Mouse (Mus musculus) embryonic facial prominence, embryonic 14.5 days (tissue): ENCODE data around the gene Plekha6. TPM values are rescaled to one million over a fixed set of nuclear protein-coding genes. Genes with fewer than 3 reads are reported as not detected.

ENCODE experiments used
- ATAC-seq: fragments of 200-750 bp; cut with Nextera tagmentation; 2 replicates; pipeline ENCODE4 v1.8.0; 2017; ENCODE audit warnings: low read depth, moderate number of reproducible peaks, moderate TSS enrichment
- DNase-seq: peaks from one replicate; pipeline ENCODE4 v3.0.0-alpha.2; 2015; ENCODE audit warnings: low spot score
- H3K27ac ChIP-seq: fragments of 300-500 bp; sonication (generic); replicated peaks from 2 replicates; pipeline ENCODE4 v1.5.1; 2014; ENCODE audit warnings: low read depth, mild to moderate bottlenecking, low read length, moderate library complexity
- H3K27me3 ChIP-seq: fragments of 300-500 bp; sonication (generic); replicated peaks from 2 replicates; pipeline ENCODE4 v1.6.1; 2014; ENCODE audit warnings: low read length; ENCODE audit not compliant: control insufficient read depth, insufficient read depth
- H3K36me3 ChIP-seq: fragments of 300-500 bp; sonication (generic); 2 replicates; pipeline ENCODE4 v1.6.1; 2014; ENCODE audit warnings: low read length, mixed read lengths; ENCODE audit not compliant: control insufficient read depth, insufficient read depth
- H3K4me1 ChIP-seq: fragments of 300-500 bp; sonication (generic); 2 replicates; pipeline ENCODE4 v1.6.1; 2014; ENCODE audit warnings: antibody characterized with exemption, low read length; ENCODE audit not compliant: control insufficient read depth, insufficient read depth
- H3K4me2 ChIP-seq: fragments of 300-500 bp; sonication (generic); 2 replicates; pipeline ENCODE4 v1.6.1; 2014; ENCODE audit warnings: low read depth, mild to moderate bottlenecking, low read length, moderate library complexity, mixed read lengths
- H3K4me3 ChIP-seq: fragments of 300-500 bp; sonication (generic); 2 replicates; pipeline ENCODE4 v1.5.1; 2014; ENCODE audit warnings: low read depth, mild to moderate bottlenecking, low read length
- H3K9ac ChIP-seq: fragments of 300-500 bp; sonication (generic); 2 replicates; pipeline ENCODE4 v1.6.1; 2014; ENCODE audit warnings: low read depth, mild to moderate bottlenecking, low read length, moderate library complexity, mixed read lengths
- H3K9me3 ChIP-seq: fragments of 300-500 bp; sonication (generic); 2 replicates; pipeline ENCODE4 v1.6.1; 2016; ENCODE audit warnings: low read length; ENCODE audit not compliant: control insufficient read depth
- WGBS: fragments of 180-500 bp; shearing (Covaris S2); extraction: QIAGEN DNeasy Blood & Tissue Kit; methylation state at CpG from one replicate; pipeline ENCODE4 v1.1.7; 2014; 5-methylcytosine and 5-hydroxymethylcytosine counted together
- polyA plus RNA-seq: library from polyadenylated mRNA; unstranded; fragments of >200 nt; fragmentation: Nextera tagmentation; extraction: Ambion mirVana; gene quantifications from 2 replicates; pipeline ENCODE4 v1.2.1, GENCODE M21; 2014

Plekha6 gene
- polyA plus RNA-seq, 1 experiment from 2014 or later, result 6.3 TPM

DNA sequence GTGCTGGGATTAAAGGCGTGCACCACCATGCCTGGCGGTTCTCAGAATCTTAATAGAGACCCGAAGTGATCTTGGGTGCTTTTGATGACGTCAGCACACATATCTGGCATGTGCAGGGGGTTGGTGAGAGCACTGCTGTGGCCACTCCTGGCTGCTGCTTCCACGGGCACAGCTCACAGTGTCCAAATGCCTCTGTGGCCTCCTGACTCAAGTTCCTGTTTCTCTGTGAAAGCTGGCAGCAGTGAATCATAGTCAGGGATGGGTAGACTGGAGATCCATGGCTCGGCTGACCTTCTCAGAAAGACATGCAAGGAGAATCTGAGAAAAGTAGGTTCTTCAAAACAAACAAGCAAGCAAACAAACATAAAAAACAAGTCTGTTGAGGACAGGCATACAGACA is 151.8 kb downstream of the Plekha6 start:
- no peaks in the 10 kb centered on the region for H3K27me3 ChIP-seq
- no peak for DNase-seq

DNA sequence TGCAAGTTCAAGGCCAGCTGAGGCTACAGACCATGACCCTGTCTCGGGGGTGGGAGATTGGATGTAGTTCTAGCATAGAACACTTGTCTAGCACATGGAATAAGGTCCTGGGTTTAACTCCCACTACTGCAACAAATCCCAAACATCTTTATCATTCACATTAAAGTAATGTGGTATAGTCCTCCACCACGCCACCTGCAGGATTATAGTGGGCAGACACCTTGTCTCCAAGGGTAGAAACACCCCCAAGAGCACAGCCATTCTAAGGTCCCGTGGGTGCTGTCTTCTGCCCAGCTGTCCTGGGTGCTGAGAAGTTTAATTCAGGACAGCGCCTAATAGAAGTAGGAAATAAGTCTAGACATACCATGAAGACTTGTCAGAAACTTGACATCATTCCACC is 152.6 kb downstream of the Plekha6 start:
- 83% methylated on average over 4 of the region's 4 CpGs for WGBS
- H3K9ac ChIP-seq, result no peak overlapping the region

More for the DNA sequence above, 151.8 kb downstream of the Plekha6 start:
- Histone ChIP-seq H3K9me3 (0 out of 2 replicates have a peak, but pooled peaks cover 4% of the 10 kb centered on the region), H3K36me3 (no peaks in the 10 kb centered on the region), H3K4me1 (no peaks in the 10 kb centered on the region), H3K4me3 (no peak overlapping the region), H3K27ac (no peak overlapping the region), H3K4me2 (no peak overlapping the region), H3K9ac (no peak overlapping the region)
- ATAC-seq, result no peak
- WGBS, result 83% methylated on average over 6 of the region's 6 CpGs

DNA sequence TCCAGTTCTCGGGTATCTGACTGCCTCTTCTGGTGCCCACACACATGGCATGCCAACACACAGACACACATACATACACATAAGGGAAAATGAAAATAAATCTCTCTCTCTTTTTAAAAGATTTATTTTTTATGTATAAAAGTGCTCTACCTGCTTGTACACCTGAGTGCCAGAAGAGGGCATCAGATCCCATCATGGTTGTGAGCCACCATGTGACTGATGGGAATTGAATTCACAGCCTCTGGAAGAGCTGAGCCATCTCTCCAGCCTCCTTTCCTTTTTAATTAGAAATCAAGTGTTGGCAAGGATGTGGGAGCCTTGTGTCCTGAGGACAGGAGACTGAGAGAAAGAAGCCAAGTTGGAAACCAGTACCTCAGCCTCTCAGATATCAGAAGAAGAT is 153.1 kb downstream of the Plekha6 start:
- 71% methylated on average over 1 of the region's 1 CpGs for WGBS
- 0 out of 2 replicates have a peak, but pooled peaks cover 4% of the 10 kb centered on the region for H3K9me3 ChIP-seq
- H3K4me2 ChIP-seq, result no peak overlapping the region
- DNase-seq (no peak), ATAC-seq (no peak)
- no peak overlapping the region for H3K27ac ChIP-seq
- H3K4me3 ChIP-seq, result no peak overlapping the region
- H3K9ac ChIP-seq, result no peak overlapping the region
- no peaks in the 10 kb centered on the region for H3K36me3 ChIP-seq
- H3K4me1 ChIP-seq, result no peaks in the 10 kb centered on the region
- H3K27me3 ChIP-seq, result no peaks in the 10 kb centered on the region

More for the DNA sequence above, 152.6 kb downstream of the Plekha6 start:
- Histone ChIP-seq H3K27me3 (no peaks in the 10 kb centered on the region), H3K36me3 (no peaks in the 10 kb centered on the region), H3K4me3 (no peak overlapping the region), H3K9me3 (0 out of 2 replicates have a peak, but pooled peaks cover 4% of the 10 kb centered on the region), H3K27ac (no peak overlapping the region), H3K4me1 (no peaks in the 10 kb centered on the region), H3K4me2 (no peak overlapping the region)
- no peak for DNase-seq
- no peak for ATAC-seq

DNA sequence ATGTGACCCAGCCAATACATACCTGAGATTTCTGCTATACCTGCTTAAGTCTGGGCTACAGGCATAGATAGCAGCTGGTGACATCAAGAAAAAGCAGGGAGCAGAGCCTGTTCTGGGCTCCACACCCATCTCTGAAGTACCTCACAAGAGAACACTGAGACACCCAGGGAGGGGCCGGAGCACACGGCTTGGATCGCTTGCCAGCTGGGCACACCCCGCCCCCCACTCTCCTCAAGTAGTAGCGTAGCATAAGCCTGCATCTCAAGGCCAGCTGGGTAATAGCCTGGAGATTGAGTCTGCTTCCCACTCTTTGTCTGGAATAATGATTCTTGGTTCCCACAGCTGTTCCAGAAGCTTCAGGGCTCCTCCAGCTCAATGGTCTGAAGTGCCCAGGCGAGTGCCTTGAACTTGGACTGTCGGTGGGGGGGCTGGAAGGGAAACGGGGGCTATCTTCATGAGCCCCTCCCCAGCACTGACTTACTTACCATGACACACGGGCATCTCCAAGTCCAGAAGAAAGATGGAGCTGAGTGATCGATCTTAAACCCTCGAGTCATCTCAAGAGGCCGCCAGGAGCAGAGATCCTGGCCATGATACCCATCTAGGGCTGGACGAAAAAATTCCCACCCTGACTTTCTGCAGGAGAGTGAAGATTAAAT is 157.4 kb downstream of the Plekha6 start, which contains the start of gene Kiss1:
Gene Kiss1, plus strand, starts transcription at position 609 of the 659 bp plus-strand sequence.
- WGBS, result 84% methylated on average over 13 of the region's 13 CpGs
- Histone ChIP-seq H3K4me1 (no peaks in the 10 kb centered on the region), H3K27ac (no peak within 1 kb of the TSS), H3K9ac (no peak within 1 kb of the TSS), H3K4me3 (no peak within 1 kb of the TSS), H3K9me3 (0 out of 2 replicates have a peak, but pooled peaks cover 4% of the 10 kb centered on the region), H3K4me2 (no peak within 1 kb of the TSS), H3K27me3 (no peaks in the 10 kb centered on the region), H3K36me3 (no peaks in the 10 kb centered on the region)
- no peak for DNase-seq
- 0 out of 2 replicates have a peak, but pooled peaks have one; percentile 18 for ATAC-seq

DNA sequence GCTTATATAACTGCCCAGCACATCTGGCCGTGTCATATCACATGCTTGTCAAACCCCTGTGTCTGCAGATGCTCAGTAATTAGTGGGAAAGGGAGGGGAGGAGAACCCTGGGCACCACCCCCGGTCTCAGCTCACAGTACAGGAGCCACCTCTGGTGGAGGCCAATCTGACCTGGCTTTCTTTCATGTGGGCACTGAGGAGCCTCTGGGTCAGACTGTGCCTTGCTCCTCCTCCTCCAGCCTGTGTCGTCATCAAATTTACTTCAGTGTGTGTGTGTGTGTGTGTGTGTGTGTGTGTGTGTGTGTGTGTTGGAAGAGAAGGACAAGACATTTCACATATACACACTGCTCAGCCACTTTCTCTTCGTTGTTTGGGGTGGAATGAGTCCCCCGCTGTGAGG is 159.3 kb downstream of the Plekha6 start:
- no peaks in the 10 kb centered on the region for H3K4me1 ChIP-seq
- DNase-seq (peak; percentile 42), ATAC-seq (peak; percentile 22; the same call in 1 of the 2 replicates)
- no peak overlapping the region for H3K4me3 ChIP-seq
- H3K9me3 ChIP-seq, result no peaks in the 10 kb centered on the region
- no peak overlapping the region for H3K27ac ChIP-seq
- H3K4me2 ChIP-seq, result no peak overlapping the region
- no peak overlapping the region for H3K9ac ChIP-seq
- 31% methylated on average over 5 of the region's 5 CpGs for WGBS
- H3K36me3 ChIP-seq, result no peaks in the 10 kb centered on the region
- peaks cover 4% of the 10 kb centered on the region for H3K27me3 ChIP-seq

DNA sequence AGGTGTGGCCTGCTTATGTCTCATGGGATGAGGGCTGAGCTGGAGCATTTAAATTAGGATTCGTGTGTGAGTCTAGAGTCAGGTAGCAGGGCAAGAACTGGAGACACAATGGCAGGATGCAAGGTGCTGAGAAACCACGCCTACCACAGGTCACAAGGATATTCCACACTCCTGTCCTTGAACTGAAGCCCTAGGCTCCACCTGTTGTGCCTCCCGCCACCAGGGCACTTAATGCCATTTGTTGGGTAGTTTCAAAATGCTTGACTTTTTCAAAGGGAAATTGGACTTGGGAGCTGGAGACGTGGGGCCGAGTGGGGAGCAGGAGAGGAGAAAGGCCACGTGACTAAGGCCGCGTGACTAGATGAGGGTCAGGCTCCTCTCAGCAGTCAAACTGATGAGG is 161.9 kb downstream of the Plekha6 start:
- peaks cover 2% of the 10 kb centered on the region; the same call in 1 of the 2 replicates for H3K4me1 ChIP-seq
- no peak overlapping the region for H3K4me2 ChIP-seq
- H3K4me3 ChIP-seq, result no peak overlapping the region
- no peak for DNase-seq
- ATAC-seq, result no peak
- no peaks in the 10 kb centered on the region for H3K36me3 ChIP-seq
- no peak overlapping the region for H3K9ac ChIP-seq
- H3K9me3 ChIP-seq, result no peaks in the 10 kb centered on the region
- 81% methylated on average over 8 of the region's 8 CpGs for WGBS
- H3K27ac ChIP-seq, result no peak overlapping the region
- H3K27me3 ChIP-seq, result peaks cover 28% of the 10 kb centered on the region

DNA sequence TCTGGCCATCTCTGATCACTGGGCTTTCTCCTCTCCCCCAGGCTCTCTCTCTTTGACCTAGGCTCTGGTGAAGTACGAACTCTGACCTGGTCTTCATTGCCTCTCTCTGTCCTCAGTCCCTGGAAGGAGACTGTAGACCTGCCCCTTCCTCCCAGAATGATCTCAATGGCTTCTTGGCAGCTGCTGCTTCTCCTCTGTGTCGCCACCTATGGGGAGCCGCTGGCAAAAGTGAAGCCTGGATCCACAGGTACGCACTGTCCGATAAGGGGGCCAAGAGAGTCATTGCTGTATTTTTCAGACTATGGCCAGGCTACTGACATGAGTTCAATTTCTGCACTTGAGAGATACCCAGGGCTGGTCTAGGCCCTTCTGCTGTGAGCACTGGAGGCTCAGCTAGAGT is 163.1 kb downstream of the Plekha6 start:
- Histone ChIP-seq H3K36me3 (no peaks in the 10 kb centered on the region), H3K4me3 (no peak overlapping the region), H3K27me3 (peaks cover 31% of the 10 kb centered on the region), H3K27ac (no peak overlapping the region), H3K9ac (no peak overlapping the region), H3K9me3 (no peaks in the 10 kb centered on the region), H3K4me1 (peaks cover 2% of the 10 kb centered on the region; the same call in 1 of the 2 replicates), H3K4me2 (no peak overlapping the region)
- DNase-seq, result no peak
- no peak for ATAC-seq
- 47% methylated on average over 5 of the region's 5 CpGs for WGBS

DNA sequence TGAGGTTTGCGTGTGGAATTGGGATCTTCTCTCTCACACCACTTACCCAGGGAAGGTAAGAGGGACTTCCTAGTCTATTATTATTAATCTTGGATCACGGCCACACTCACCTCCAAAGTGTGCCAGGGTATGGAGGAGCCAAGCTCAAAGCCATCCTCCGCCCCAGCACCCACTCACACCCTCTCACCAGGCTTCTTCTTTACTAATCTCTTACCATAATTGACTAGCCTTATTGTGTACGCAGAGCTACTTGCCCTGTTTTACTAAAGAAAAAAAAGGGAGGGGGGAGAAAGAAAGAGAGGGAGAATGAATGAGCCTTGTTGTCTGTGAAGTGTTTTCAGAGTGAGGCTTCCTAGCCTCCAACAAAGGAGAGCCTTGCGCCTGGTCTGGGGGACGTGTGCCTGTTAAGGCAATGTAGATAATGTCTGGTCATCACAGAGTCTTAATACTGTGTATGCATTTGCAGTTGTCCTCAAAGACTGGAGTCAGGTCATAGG is 164.3 kb downstream of the Plekha6 start:
- DNase-seq (no peak), ATAC-seq (no peak)

More for the DNA sequence above, 164.3 kb downstream of the Plekha6 start:
- H3K4me3 ChIP-seq, result no peak overlapping the region
- no peaks in the 10 kb centered on the region for H3K36me3 ChIP-seq
- H3K9ac ChIP-seq, result no peak overlapping the region
- no peak overlapping the region for H3K27ac ChIP-seq
- WGBS, result 66% methylated on average over 6 of the region's 6 CpGs
- peaks cover 31% of the 10 kb centered on the region for H3K27me3 ChIP-seq
- no peaks in the 10 kb centered on the region for H3K9me3 ChIP-seq
- H3K4me2 ChIP-seq, result no peak overlapping the region
- H3K4me1 ChIP-seq, result peaks cover 2% of the 10 kb centered on the region; the same call in 1 of the 2 replicates
